Mouse (Mus musculus) brain, embryonic 14.5 days (tissue): Measurements from ENCODE around the gene Tmem87b. TPM values are rescaled to one million over a fixed set of nuclear protein-coding genes. Genes with fewer than 3 reads are reported as not detected.

Experiments
- DNase-seq: peaks from one replicate; pipeline ENCODE4 v3.0.0-alpha.2; 2011; ENCODE audit warnings: low read depth
- CTCF ChIP-seq: fragments of 200-500 bp; IDR thresholded peaks from 2 replicates; pipeline ENCODE4 v1.5.1; 2012; ENCODE audit warnings: inconsistent platforms, mild to moderate bottlenecking, moderate library complexity, borderline replicate concordance; ENCODE audit not compliant: insufficient read depth, insufficient read length; ENCODE audit errors: extremely low read depth
- POLR2A ChIP-seq: fragments of 200-500 bp; IDR thresholded peaks from 2 replicates; pipeline ENCODE4 v1.6.1; 2012; ENCODE audit warnings: mild to moderate bottlenecking, inconsistent platforms, borderline replicate concordance; ENCODE audit not compliant: poor library complexity, insufficient read depth, insufficient read length, severe bottlenecking; ENCODE audit errors: extremely low read depth
- polyA plus RNA-seq: library from polyadenylated mRNA; depleted of rRNA; stranded (reverse); fragments of >200 nt; gene quantifications from 2 replicates; pipeline ENCODE4 v1.2.3, GENCODE M21; 2012

The Tmem87b gene
- polyA plus RNA-seq, 1 experiment = 28.3 TPM

DNA sequence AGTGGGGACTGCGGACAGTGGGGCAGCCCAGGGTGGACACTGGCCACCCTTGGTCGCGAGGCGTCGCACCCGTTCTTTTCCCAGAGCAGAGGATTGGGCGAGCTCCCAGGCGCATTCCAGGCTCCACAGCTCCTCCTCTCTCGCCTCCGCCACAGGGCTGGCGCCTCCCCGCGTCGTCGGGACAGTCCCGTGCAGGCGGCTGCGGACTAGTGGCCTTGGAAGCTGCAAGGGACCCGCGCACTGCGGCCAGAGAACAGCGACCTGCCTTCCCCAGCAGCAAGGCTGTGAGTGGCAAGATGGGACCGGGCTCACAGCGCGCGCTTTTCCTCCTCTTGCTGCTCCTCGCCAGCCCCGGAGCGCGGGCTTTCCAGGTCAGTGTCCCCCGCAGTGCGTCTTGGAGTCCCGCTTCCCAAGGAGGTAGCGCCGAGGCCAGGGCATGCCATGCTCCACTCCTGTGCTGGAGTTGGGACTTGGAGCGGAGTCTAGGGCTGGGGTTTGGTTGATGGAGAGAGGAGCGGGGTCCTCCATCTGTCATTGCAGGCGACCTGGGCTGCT lies 45.9 kb downstream of the Tmem87b start:
- TF ChIP-seq POLR2A = no peak
- TF ChIP-seq CTCF = no peak
- DNase-seq = peak; percentile 66

DNA sequence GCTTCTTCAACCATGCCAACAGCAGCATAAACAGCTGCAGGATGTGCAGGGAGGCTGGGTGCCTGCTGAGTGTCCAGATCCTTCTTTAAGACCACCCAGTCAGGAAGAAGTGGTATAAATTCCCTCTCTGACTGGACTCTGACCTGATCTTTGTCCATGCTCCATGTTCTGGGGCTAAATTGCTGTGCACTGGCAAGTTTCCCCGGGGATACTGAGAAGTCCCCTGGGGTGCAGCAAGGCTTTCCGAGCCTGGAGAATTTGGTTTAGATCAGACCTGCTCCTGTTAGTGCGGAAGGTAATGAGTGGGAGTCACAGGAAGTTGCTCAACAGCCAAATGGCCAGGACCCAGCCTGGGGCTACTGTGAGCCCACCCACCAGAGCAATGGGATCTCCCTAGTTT lies 47.1 kb downstream of the Tmem87b start:
- DNase-seq = no peak
- no peak for TF ChIP-seq CTCF
- TF ChIP-seq POLR2A = no peak

DNA sequence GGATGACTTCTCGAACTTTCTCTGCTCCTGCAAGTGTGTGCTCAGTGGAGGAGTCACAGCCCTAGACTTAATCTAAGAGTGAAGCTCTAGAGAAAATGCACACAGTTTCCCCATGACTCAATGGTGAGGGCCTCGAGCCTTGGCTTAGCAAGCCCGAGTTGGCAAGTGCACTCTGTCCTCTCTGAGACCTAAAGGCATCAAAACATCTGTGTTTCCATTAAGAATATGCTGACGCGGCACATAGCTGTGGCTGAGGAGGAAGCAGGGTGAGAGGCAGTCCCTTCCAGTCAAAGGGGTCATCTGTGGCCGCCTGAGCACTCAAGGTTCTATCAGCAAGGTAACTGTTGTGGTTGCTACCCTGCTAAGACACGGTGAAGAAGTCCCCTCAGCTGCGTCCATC lies 53.7 kb downstream of the Tmem87b start:
- no peak for TF ChIP-seq CTCF
- TF ChIP-seq POLR2A = no peak
- no peak for DNase-seq

DNA sequence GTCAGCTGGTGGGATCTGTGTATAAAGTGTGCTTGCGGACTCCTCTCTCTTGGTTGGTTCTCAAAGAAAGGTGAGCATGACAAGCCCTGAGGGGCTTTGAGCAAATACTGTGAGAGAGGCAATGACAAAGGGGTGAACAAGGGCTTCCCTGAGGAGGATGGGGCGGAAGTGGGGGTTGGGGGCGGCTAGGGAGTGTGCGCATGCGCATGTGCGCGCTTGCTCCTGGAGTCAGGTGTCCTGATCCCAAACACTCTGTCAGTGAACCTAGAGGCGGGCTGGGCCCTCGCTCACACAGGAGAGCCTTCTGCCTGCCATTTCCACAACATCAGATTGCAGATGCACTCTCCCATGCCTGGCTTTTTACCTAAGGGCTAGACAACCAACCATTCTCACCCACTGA lies 54.3 kb downstream of the Tmem87b start:
- DNase-seq = no peak
- TF ChIP-seq CTCF (no peak), POLR2A (no peak)

DNA sequence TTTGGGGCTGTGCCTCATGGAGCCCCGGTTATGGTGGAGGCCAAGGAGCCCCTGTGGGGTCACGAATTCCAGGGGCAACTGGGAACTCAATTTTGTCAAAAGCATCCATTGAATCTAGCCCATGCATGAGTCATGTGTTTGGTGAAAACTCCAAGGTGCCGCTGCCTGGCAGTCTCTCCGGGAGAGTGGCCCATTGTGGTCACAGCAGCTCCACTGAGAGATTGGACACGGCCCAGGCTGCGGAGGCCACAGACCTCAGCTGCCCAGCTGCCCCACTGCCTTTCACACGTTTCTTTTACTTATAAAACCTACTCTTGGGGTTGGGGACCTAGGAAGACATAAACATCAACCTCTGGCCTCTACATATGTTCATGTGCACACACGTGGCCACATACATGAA lies 57.6 kb downstream of the Tmem87b start:
- TF ChIP-seq CTCF (no peak), POLR2A (no peak)
- DNase-seq = no peak

DNA sequence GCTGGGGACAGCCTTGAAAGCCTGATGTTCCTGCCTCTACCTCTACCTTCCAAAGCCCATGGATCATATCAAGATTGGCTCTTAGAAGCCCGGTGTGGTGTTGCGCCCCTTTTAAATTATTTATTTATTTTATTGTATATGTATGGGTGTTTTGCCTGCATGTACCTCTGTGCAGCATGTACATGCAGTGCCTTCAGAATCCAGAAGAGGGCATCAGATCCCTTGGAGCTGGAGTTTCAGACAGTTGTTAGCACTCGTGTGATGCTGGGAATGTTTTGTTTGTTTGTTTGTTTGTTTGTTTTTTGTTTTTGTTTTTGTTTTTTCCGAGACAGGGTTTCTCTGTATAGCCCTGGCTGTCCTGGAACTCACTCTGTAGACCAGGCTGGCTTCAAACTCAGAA lies 63.3 kb downstream of the Tmem87b start:
- TF ChIP-seq POLR2A (no peak), CTCF (peak; percentile 38; the same call in 1 of the 2 replicates)
- peak; percentile 14 for DNase-seq

DNA sequence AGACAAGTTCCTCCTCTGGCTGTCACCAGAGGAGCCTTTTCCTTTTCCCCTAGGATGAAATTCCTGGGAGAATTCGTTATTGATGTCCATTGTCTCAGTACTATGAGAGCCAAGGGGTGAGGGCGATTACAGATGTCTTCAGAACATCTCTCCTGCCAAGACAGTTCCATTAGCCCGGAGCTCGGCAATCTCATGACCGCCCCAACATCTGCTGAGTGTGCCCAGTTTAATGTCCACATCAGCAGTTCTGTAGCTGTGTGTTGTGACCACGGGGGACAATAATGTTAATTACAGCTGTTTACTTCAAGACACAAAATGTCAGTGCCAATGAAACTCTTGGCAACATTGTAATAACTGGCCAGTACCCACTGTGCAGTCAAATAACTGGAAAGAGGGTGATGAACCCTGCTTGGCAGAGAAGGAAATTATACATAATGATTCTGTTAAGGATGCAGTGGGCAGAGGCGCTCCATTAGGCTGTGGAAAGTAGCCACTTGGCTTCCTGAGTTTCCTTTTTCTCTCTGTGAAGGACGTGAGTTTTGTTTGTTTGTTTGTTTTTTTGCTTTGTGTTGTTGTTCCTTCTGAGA lies 67.4 kb downstream of the Tmem87b start:
- no peak for DNase-seq
- TF ChIP-seq POLR2A (no peak), CTCF (no peak)

DNA sequence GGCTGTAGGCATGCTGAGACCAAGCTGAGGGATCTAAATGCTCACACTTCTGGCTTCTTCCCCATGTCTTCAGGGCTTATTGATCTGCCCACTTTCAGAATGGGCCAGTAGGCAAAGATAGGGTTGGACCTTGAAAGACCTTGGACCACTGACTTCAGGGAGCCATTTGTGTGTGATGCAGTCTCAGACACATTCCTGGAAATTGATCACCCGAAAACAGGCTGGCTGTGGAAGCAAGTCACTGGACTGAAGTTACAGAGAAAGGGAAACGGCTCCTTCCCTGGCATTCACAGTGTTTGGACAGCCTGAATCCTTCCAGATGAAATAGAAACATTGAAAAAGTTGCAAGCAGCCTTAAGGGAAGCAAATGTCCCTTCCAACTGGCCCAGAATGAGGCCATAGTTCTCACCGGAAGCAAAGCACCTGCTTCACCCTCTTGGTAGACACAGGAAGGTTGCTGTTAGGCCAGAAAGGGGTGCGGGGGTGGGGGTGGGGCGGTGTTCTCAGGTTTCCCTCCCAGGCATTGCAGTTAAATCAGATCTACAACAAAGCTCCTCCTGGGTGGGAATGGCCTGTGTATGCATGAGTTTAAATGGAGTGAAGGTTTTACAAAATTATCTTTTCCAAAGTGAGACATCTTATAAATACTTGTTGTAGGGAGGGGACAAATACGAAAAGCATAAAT lies 70.1 kb downstream of the Tmem87b start:
- no peak for DNase-seq
- no peak for TF ChIP-seq CTCF
- no peak for TF ChIP-seq POLR2A

DNA sequence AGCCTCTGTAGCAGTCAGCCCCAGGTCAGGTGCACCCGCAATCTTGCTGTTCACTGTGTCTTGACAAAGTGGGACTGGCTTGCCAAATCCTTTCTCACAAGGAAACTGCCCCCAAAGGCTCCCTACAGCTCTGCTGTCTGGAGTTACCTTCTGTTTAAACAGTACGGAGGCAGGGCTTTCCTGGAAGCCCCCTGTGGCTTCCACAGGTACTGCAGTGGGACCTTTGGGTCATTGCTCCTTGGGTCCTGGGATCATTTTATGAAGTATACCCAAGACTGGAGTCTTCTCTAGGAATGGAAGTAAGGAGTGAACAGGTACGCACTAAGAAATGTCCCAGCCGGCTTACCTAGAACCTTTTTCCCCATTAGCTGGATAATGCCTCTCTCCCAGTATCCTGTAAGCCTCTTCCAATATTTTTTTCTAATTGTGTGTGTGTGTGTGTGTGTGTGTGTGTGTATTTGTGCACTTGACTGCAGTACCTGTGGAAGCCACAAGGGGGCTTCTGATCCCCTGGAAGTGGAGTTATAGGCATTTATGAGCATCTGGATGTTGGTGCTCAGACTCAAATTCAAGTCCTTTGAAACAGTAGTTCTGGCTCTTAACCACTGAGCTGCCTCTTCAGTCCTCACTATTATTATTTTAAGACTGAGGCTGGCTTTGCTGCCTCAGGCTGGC lies 72.9 kb downstream of the Tmem87b start:
- TF ChIP-seq POLR2A (no peak), CTCF (peak; percentile 32; the same call in 1 of the 2 replicates)
- DNase-seq = no peak

DNA sequence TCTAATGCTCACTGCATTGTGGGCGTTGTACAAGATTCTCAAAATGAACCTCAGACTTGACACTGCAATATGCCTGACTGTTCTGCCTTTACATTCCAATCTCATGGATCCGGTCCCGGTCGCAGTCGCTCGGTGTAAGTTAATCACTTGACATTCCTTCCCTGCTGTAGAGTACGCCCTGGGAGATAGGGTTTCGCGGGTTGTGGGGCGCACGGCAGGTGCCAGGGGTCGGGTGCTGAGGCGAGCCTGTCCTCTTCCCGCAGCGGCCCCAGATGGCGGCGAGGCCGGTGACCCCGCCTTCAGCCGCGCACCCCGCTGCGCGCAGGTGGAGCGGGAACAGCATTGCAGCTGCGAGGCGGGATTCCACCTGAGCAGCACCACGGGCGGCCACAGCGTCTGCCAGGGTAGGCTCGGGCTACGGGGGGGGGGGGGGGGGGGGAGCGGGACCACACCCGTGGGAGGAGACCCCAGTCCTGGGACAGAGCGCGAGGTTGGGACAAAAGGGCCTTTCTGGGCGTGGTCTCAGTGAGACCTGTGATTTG lies 74.3 kb downstream of the Tmem87b start:
- DNase-seq = peak; percentile 32
- TF ChIP-seq POLR2A (no peak), CTCF (no peak)

DNA sequence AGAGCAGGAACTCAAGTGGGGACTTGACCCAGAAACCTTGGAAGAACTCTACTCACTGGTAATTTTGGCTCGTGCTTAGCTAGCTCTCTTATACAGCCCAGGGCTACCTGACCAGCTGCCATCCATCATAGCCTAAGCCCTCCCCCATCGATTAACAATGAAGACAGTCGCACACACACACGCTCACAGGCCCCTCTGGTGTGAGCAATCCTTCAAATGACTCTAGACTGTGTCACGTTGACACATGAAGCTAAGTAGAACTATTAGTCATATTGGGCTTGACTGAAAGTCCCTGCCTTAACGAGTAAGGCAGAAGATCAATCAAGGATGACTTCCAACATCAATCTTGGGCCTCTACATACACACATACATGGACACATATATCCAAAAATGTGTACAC lies 84.9 kb downstream of the Tmem87b start:
- TF ChIP-seq CTCF = no peak
- no peak for DNase-seq
